Mouse (Mus musculus): ENCODE data around the gene Crybg2. TPM values are rescaled to one million over a fixed set of nuclear protein-coding genes. Genes with fewer than 3 reads are reported as not detected.

Gene Crybg2
- total and polyA plus RNA-seq, 3 experiments, result 0.65 to 2.3 TPM; not detected in 1

GRCm38 (mm10) chr4:134118126-134118800 lies 57.6 kb downstream of the Crybg2 start:
- no peak overlapping the region for H3K9ac ChIP-seq (ENCODE audit: control insufficient read depth, low read depth, low read length, poor library complexity, severe bottlenecking)
- peaks cover 9 to 26% of the 10 kb centered on the region in 2 experiments for H3K4me1 ChIP-seq (ENCODE audit: control insufficient read depth in 1 of 2, insufficient read depth in 2 of 2, low read length in 2 of 2)
- no peak overlapping the region for H3K27ac ChIP-seq (ENCODE audit: control insufficient read depth, low read depth, low read length)
- DNase-seq (ENCODE audit: low read depth, low spot score), result no peak
- H3K79me2 ChIP-seq (ENCODE audit: control insufficient read depth, insufficient read depth, low read length, poor library complexity), result no peaks in the 10 kb centered on the region; the same call in 1 of the 2 replicates
- H3K4me3 ChIP-seq (ENCODE audit: control insufficient read depth in 1 of 2, insufficient read depth in 1 of 2, low read depth in 2 of 2, low read length in 2 of 2), result no peak overlapping the region
- H3K36me3 ChIP-seq (ENCODE audit: control insufficient read depth in 1 of 2, insufficient read depth in 2 of 2, low read length in 2 of 2), result peaks cover 0 to 16% of the 10 kb centered on the region in 2 experiments; a peak in 2 of 4 replicates
- H3K9me3 ChIP-seq (replicated peaks; ENCODE audit: insufficient read depth, low read length), result no peaks in the 10 kb centered on the region
- TF ChIP-seq POLR2AphosphoS5 (IDR thresholded peaks at IDR 0.05; ENCODE audit: borderline replicate concordance, low read depth, low read length) (no peak), MAZ (IDR thresholded peaks at IDR 0.05; ENCODE audit: low read depth, low read length) (no peak), UBTF (IDR thresholded peaks at IDR 0.05; ENCODE audit: borderline replicate concordance, insufficient read depth, low read depth, low read length) (no peak), SIN3A (IDR thresholded peaks at IDR 0.05; ENCODE audit: low read length) (no peak), CTCF (IDR thresholded peaks at IDR 0.05 in 2 of 3, conservative IDR thresholded peaks at IDR 0.05 in 1 of 3; ENCODE audit: control insufficient read depth in 1 of 3, insufficient read depth in 1 of 3, low read depth in 2 of 3, low read length in 3 of 3, poor library complexity in 1 of 3, severe bottlenecking in 1 of 3) (no peak)
- H3K27me3 ChIP-seq (ENCODE audit: control insufficient read depth in 1 of 2, insufficient read depth in 2 of 2, low read length in 2 of 2), result no peaks in the 10 kb centered on the region

GRCm38 (mm10) chr4:134119042-134119441 lies 58.4 kb downstream of the Crybg2 start:
- TF ChIP-seq CTCF (IDR thresholded peaks at IDR 0.05 in 2 of 3, conservative IDR thresholded peaks at IDR 0.05 in 1 of 3; ENCODE audit: control insufficient read depth in 1 of 3, insufficient read depth in 1 of 3, low read depth in 2 of 3, low read length in 3 of 3, poor library complexity in 1 of 3, severe bottlenecking in 1 of 3), result no peak
- TF ChIP-seq UBTF (IDR thresholded peaks at IDR 0.05; ENCODE audit: borderline replicate concordance, insufficient read depth, low read depth, low read length), result no peak
- no peak for TF ChIP-seq BHLHE40 (IDR thresholded peaks at IDR 0.05; ENCODE audit: borderline replicate concordance, low read depth, low read length)
- TF ChIP-seq POLR2AphosphoS5 (IDR thresholded peaks at IDR 0.05; ENCODE audit: borderline replicate concordance, low read depth, low read length), result no peak
- TF ChIP-seq ELF1 (IDR thresholded peaks at IDR 0.05; ENCODE audit: low read depth, low read length), result no peak
- TF ChIP-seq TBP (IDR thresholded peaks at IDR 0.05; ENCODE audit: low read depth, low read length), result no peak
- no peak for TF ChIP-seq ETS1 (IDR thresholded peaks at IDR 0.05; ENCODE audit: low read depth, low read length)
- no peak for TF ChIP-seq KAT2A (conservative IDR thresholded peaks at IDR 0.05; ENCODE audit: low read depth, low read length)
- TF ChIP-seq CHD1 (IDR thresholded peaks at IDR 0.05; ENCODE audit: low read depth, low read length), result no peak
- TF ChIP-seq HCFC1 (IDR thresholded peaks at IDR 0.05; ENCODE audit: low read depth, low read length), result no peak
- TF ChIP-seq MAX (IDR thresholded peaks at IDR 0.05; ENCODE audit: low read length), result no peak
- TF ChIP-seq MXI1 (IDR thresholded peaks at IDR 0.05; ENCODE audit: low read depth, low read length), result no peak
- no peak for TF ChIP-seq NRF1 (IDR thresholded peaks at IDR 0.05; ENCODE audit: insufficient read depth, low read depth, low read length, poor library complexity, severe bottlenecking)
- no peak for TF ChIP-seq JUND (IDR thresholded peaks at IDR 0.05; ENCODE audit: low read depth, low read length)
- TF ChIP-seq SIN3A (IDR thresholded peaks at IDR 0.05; ENCODE audit: low read length), result no peak
- TF ChIP-seq ZC3H11A (IDR thresholded peaks at IDR 0.05; ENCODE audit: low read depth, low read length), result no peak
- peaks cover 9 to 31% of the 10 kb centered on the region in 2 experiments for H3K4me1 ChIP-seq (ENCODE audit: control insufficient read depth in 1 of 2, insufficient read depth in 2 of 2, low read length in 2 of 2)
- H3K4me3 ChIP-seq (ENCODE audit: control insufficient read depth in 1 of 2, insufficient read depth in 1 of 2, low read depth in 2 of 2, low read length in 2 of 2), result no peak overlapping the region
- DNase-seq (ENCODE audit: low read depth, low spot score), result no peak
- H3K79me2 ChIP-seq (ENCODE audit: control insufficient read depth, insufficient read depth, low read length, poor library complexity), result no peaks in the 10 kb centered on the region; the same call in 1 of the 2 replicates
- no peaks in the 10 kb centered on the region for H3K27me3 ChIP-seq (ENCODE audit: control insufficient read depth in 1 of 2, insufficient read depth in 2 of 2, low read length in 2 of 2)
- H3K36me3 ChIP-seq (ENCODE audit: control insufficient read depth in 1 of 2, insufficient read depth in 2 of 2, low read length in 2 of 2), result peaks cover 0 to 20% of the 10 kb centered on the region in 2 experiments; a peak in 2 of 4 replicates
- H3K9me3 ChIP-seq (replicated peaks; ENCODE audit: insufficient read depth, low read length), result no peaks in the 10 kb centered on the region
- H3K27ac ChIP-seq (ENCODE audit: control insufficient read depth, low read depth, low read length), result peak overlapping the region; percentile 58
- peak overlapping the region; percentile 51 for H3K9ac ChIP-seq (ENCODE audit: control insufficient read depth, low read depth, low read length, poor library complexity, severe bottlenecking)

Data from MEL (cell line).